Mouse (Mus musculus) small intestine, adult 2 months (tissue): ENCODE measurements around the gene Art5.

ENCODE experiments used
- CTCF ChIP-seq: fragments of 200-500 bp; IDR thresholded peaks from 2 replicates; pipeline ENCODE4 v1.5.1; 2012; ENCODE audit warnings: low read depth, mild to moderate bottlenecking, control low read depth, inconsistent platforms, low read length, moderate library complexity, mixed read lengths; ENCODE audit not compliant: insufficient replicate concordance, insufficient read length; ENCODE audit errors: extremely low read depth
- POLR2A ChIP-seq: fragments of 200-500 bp; IDR thresholded peaks from 2 replicates; pipeline ENCODE4 v1.6.1; 2012; ENCODE audit warnings: low read depth, mild to moderate bottlenecking, control low read depth, inconsistent platforms, low read length, moderate library complexity

GRCm38 (mm10) chr7:102153691-102154090 lies 44.4 kb upstream of the Art5 start:
- no peak for TF ChIP-seq CTCF
- TF ChIP-seq POLR2A: no peak
